Mouse (Mus musculus) embryonic fibroblast, embryonic 13.5 days (primary cell): ENCODE data around the gene Hoxd10. TPM values are rescaled to one million over a fixed set of nuclear protein-coding genes. Genes with fewer than 3 reads are reported as not detected.
A peak's percentile ranks its signal among the peaks of the same experiment; 100 is the strongest.

Experiments used
- H3K27ac ChIP-seq: 2 replicates; pipeline ENCODE4 v1.5.1; 2012; ENCODE audit warnings: low read length, control low read depth, inconsistent platforms; ENCODE audit not compliant: insufficient read depth
- H3K4me1 ChIP-seq: 2 replicates; pipeline ENCODE4 v1.6.1; 2011; ENCODE audit warnings: low read length; ENCODE audit not compliant: control insufficient read depth, insufficient read depth
- H3K4me3 ChIP-seq: 2 replicates; pipeline ENCODE4 v1.5.1; 2011; ENCODE audit warnings: mild to moderate bottlenecking, control low read depth, low read length; ENCODE audit not compliant: insufficient read depth
- CTCF ChIP-seq: IDR thresholded peaks from 2 replicates; pipeline ENCODE4 v1.5.1; 2011; ENCODE audit warnings: mild to moderate bottlenecking, control low read depth, low read length, moderate library complexity, borderline replicate concordance; ENCODE audit not compliant: insufficient read depth
- POLR2A ChIP-seq: IDR thresholded peaks from 2 replicates; pipeline ENCODE4 v1.6.1; 2011; ENCODE audit warnings: low read depth, mild to moderate bottlenecking, control low read depth, low read length, moderate library complexity
- polyA plus RNA-seq: library from polyadenylated mRNA; stranded (reverse); fragments of >200 nt; gene quantifications from 2 replicates; pipeline ENCODE4 v1.2.4, GENCODE M21; 2011; ENCODE audit warnings: low read depth; ENCODE audit not compliant: missing spikeins, insufficient read length

The Hoxd10 gene
- polyA plus RNA-seq, 1 experiment, result 3.7 TPM

DNA sequence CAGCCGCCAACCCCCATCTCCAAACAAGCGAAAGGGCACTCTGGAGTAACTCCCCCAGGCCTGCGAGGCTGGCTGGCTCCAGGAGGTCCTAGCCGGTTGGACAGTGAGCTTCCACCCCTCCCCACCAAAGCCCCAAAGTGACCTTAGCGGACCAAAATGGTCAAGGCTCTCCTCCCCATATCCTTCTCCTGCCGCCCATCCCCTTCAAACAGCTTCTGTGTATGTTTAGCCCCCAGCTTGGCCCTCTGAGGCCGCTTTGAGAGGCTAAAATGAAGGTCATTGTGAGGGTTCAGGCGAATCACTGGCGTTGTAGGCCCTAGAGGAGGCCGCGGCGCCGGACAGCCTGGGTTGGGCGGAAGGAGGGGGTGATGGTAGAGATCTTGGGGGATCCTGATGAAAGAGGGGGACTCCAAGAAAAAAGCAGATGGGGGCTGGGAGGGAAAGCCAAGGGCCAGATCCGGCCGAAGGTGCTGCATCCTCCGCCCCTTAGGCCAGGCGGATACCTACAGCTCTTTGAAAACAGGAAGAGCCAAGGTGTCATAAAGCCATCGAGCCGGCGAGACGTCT is 8.9 kb downstream of the Hoxd10 start:
- H3K4me1 ChIP-seq, result no peaks in the 10 kb centered on the region
- no peak for TF ChIP-seq POLR2A
- TF ChIP-seq CTCF, result no peak
- H3K4me3 ChIP-seq, result no peak overlapping the region
- H3K27ac ChIP-seq, result no peak overlapping the region

DNA sequence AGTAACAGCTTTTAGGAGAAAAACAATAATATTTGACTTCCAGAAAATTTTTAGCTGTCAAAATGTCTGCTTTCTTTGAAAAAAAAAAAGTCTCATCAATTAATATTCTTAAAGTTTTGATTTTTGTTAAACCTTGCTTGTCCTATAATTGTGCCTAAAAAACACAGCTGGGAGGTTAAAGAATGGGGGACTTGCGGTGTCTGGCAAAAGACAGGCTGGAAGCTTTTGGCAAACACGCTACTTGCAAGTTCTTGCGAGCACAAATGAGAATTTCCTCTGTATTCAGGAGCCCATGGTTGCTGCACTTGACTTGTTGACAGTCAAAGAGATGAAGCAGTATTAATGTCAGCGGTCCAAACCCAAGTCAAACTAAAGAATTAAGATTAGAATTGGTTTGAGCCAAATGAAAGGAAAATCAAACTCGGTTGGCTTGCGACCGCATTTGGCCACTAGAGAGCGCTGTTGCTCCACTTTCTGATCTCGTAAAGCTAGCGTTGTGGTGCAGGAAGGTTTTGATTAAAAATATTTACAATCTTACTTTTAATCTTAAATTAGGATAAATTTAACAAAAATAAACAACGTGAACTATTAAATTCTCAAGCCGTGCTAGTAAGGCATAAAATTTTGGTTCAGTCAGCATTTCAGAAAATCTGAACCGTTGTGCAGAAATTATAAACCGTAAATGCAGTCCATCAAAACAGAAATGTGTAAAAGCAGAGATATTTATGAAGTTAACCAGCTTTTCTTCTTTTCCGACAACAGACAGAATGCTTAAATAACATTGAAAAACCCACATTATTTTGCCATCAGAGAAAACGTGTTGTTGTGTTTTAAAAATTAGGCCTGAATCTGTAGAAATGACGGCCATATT is 10.5 kb downstream of the Hoxd10 start:
- Histone ChIP-seq H3K4me1 (no peaks in the 10 kb centered on the region), H3K4me3 (no peak overlapping the region), H3K27ac (no peak overlapping the region)
- TF ChIP-seq CTCF (peak; percentile 77), POLR2A (no peak)

DNA sequence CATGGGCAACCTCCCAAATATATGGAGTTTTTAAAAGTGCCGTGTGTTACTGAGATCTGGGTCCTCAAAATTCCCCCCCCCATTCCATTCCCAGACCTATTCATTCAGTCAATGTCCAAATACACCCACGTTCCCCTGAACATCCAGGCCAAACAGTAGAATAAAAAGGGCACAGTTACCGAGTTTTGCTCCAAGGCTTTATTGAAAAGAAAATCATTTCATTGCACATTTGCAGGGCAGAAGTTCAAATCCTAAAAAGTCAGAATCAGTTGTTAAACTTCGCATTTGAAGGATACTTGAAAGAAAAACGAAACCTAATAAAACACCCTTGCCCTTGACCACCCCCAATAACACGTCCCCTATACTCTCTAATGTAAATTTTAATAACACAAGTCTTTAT is 11.1 kb downstream of the Hoxd10 start:
- TF ChIP-seq POLR2A (no peak), CTCF (no peak)
- no peaks in the 10 kb centered on the region for H3K4me1 ChIP-seq
- no peak overlapping the region for H3K4me3 ChIP-seq
- H3K27ac ChIP-seq, result no peak overlapping the region

DNA sequence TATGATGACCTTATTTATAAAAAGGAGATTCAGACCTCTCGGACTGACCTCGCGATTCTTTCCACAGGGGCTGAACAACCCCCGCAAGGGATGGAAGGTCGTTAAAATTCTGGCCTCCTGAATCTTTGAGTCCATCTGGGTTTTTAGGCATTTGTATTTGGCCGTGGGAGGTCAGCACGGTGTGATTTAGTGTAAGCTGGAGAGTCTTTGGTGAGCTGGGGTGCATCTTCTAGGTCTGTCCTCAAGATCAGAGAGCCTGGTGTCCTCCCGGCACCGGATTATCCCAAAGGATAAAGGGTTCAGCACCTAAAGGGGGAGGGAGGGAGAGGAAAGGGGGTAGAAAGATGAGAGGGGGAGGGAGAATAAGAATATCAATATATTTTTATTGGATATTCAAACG is 11.6 kb downstream of the Hoxd10 start:
- H3K4me1 ChIP-seq, result no peaks in the 10 kb centered on the region
- no peak for TF ChIP-seq POLR2A
- no peak for TF ChIP-seq CTCF
- no peak overlapping the region for H3K4me3 ChIP-seq
- H3K27ac ChIP-seq, result no peak overlapping the region

DNA sequence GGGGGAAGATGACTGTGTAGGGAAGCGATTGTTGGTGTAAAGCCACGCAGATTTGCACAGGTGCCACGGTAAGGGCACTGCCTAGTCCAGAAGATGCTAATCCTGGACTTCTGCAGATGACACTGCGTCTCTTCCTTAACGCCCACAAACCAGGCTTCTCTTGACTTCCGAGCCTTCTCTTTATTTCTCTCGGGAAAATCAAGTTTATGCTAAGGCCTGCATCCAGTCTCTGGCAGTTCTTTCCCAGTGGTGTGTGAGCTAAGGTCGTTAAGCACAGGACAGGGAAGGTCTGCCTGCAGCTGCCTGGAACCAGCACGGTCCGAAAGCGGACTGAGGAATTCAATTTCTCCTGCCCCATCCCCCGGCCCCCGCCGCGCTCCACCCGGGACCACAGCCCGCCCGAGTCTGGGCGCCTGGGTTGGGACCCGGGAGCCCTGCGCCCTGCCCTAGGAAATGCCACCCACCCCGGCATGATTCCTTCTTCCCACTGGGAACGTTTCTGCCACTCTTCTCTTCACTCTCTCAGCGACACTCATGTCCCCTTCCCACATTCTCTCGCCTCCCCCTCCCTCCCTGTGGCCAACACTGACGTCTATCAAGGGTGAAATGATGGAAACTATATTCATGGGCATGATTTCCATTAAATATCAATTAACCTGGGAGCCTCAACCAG is 12.1 kb downstream of the Hoxd10 start:
- Histone ChIP-seq H3K27ac (peak overlapping the region; percentile 41; the same call in 1 of the 2 replicates), H3K4me3 (peak overlapping the region; percentile 33; the same call in 1 of the 2 replicates), H3K4me1 (no peaks in the 10 kb centered on the region)
- TF ChIP-seq POLR2A, result no peak; the same call in 1 of the 2 replicates
- no peak for TF ChIP-seq CTCF

DNA sequence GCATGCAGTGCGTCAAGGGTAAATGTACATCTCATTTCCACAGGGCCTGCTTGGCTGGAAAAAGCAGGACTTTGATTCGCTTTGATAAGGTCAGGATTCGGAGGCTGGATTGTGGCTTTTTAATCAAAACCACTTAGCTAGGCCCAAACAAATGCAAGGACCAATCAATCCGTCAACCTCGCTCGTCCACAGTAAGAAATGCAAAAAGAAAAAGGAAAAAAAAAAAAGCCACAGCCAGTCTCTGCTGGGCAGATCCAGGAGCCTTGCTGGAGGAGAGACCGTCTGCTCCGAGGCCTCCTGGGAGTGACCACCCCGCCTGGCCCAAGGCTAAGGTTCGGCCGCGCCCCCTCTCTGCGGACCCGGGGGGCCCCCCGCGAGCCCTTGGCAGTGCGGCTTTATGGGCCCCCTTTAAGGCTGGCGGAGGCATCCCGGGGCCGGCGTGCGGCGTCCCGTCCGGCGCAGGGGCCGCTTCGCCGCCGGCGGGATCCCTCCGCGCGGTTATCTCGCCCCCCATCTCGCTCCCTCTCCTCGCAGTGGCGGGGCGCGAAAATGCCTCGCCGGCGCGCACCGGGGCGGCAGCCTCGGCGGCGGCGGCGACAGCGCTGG is 12.8 kb downstream of the Hoxd10 start, which contains the start of gene Hoxd8:
TSS of gene Hoxd8 (plus strand) at position 223 of the 606 bp plus-strand sequence.
- Histone ChIP-seq H3K4me1 (no peaks in the 10 kb centered on the region), H3K27ac (peak within 1 kb of the TSS; percentile 41; the same call in 1 of the 2 replicates), H3K4me3 (peak within 1 kb of the TSS; percentile 33)
- no peak for TF ChIP-seq POLR2A
- no peak for TF ChIP-seq CTCF

DNA sequence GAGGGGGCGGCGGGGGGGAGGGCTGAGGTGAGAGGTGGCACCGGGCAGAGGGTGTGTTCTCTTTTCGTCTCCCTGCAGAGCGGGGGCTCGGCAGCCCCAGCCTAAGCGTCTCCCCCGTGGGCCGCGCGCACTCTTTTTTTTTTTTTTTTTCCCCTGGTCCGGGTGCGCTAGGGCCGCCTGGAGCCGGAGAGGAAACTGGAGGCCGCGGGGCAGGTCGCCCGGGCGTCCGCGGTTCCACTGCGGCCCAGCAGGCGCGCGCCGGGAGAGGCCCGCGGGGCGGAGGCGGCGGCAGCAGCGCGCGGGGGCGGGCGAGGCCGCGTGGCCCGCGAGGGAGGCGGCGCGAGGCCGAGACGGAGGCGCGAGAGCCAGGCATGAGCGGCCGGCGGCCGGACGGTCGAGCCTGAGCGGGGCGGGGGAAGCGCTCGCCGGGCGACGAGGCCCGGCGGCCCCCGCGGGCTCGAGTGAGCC is 13.3 kb downstream of the Hoxd10 start:
- Histone ChIP-seq H3K4me1 (no peaks in the 10 kb centered on the region), H3K4me3 (peak overlapping the region; percentile 33), H3K27ac (peak overlapping the region; percentile 28; the same call in 1 of the 2 replicates)
- TF ChIP-seq POLR2A (no peak), CTCF (no peak)

DNA sequence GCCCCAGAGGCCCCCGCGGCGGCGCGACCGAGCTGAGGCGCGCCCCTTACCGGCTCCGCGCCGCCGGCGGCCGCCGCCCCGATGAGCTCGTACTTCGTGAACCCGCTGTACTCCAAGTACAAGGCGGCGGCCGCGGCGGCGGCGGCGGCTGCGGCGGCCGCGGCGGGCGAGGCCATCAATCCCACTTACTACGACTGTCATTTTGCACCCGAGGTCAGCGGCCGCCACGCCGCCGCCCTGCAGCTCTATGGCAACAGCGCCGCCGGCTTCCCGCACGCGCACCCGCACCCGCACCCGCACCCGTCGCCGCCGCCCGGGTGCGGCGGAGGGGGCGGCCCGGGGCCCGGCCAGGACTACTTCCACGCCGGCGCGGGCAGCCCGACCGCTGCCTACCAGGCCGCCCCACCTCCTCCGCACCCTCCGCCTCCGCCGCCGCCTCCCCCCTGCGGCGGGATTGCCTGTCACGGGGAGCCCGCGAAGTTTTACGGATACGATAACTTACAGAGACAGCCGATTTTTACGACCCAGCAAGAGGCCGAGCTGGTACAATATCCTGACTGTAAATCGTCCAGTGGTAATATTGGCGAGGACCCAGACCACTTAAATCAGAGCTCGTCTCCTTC is 13.9 kb downstream of the Hoxd10 start:
- peak overlapping the region; percentile 26 for H3K4me3 ChIP-seq
- TF ChIP-seq POLR2A, result no peak; the same call in 1 of the 2 replicates
- TF ChIP-seq CTCF, result no peak
- peak overlapping the region; percentile 28; the same call in 1 of the 2 replicates for H3K27ac ChIP-seq
- H3K4me1 ChIP-seq, result no peaks in the 10 kb centered on the region
